Mouse (Mus musculus): Measurements from ENCODE around the gene Scoc. TPM values are rescaled to one million over a fixed set of nuclear protein-coding genes. Genes with fewer than 3 reads are reported as not detected.

The Scoc gene
- total RNA-seq, 2 experiments from 2014 or later: 46.5 to 46.8 TPM

- DNase-seq: no peak
- intact Hi-C loops (cut with DNase I): no loop called here
Measured at GRCm38 (mm10) chr8:83408496-83408895, 49.7 kb downstream of the Scoc start.

- intact Hi-C loops (cut with DNase I): no loop called here
- DNase-seq: no peak
Measured at GRCm38 (mm10) chr8:83406836-83407235, 51.4 kb downstream of the Scoc start.

GRCm38 (mm10) chr8:83405548-83405947 lies 52.6 kb downstream of the Scoc start:
- intact Hi-C loops (cut with DNase I): no loop called here
- DNase-seq: no peak

GRCm38 (mm10) chr8:83397726-83398125 lies 60.5 kb downstream of the Scoc start:
- intact Hi-C loops (cut with DNase I): no loop called here
- DNase-seq: no peak

GRCm38 (mm10) chr8:83396680-83397079 lies 61.5 kb downstream of the Scoc start:
- no peak for DNase-seq
- intact Hi-C loops (cut with DNase I): no loop called here

GRCm38 (mm10) chr8:83394325-83394724 lies 63.9 kb downstream of the Scoc start:
- DNase-seq: no peak
- intact Hi-C loops (cut with DNase I): no loop called here

GRCm38 (mm10) chr8:83392521-83392920 lies 65.7 kb downstream of the Scoc start:
- intact Hi-C loops (cut with DNase I): no loop called here
- DNase-seq: no peak

GRCm38 (mm10) chr8:83390006-83390701 lies 68.0 kb downstream of the Scoc start:
- intact Hi-C loops (cut with DNase I): no loop called here
- DNase-seq: no peak

- intact Hi-C loops (cut with DNase I): no loop called here
- DNase-seq: peak in 1 of 2 experiments; percentile 15
Measured at GRCm38 (mm10) chr8:83389316-83390005, 68.7 kb downstream of the Scoc start, which contains the start of gene Clgn. Gene Clgn, plus strand, starts transcription at chr8:83389867.

- no peak for DNase-seq
- intact Hi-C loops (cut with DNase I): no loop called here
Measured at GRCm38 (mm10) chr8:83382850-83383249, 75.3 kb downstream of the Scoc start.

- intact Hi-C loops (cut with DNase I): no loop called here
- no peak for DNase-seq
Measured at GRCm38 (mm10) chr8:83381016-83381415, 77.2 kb downstream of the Scoc start.

- no peak for DNase-seq
- intact Hi-C loops (cut with DNase I): no loop called here
Measured at GRCm38 (mm10) chr8:83380141-83380540, 78.0 kb downstream of the Scoc start.

Other genes starting within 250 kb of the Scoc start
- gene Ucp1, start 168.0 kb downstream of the Scoc start, total RNA-seq (2021): not detected
- 1 to 10 TPM; 6.2 to 6.4 TPM for gene Elmod2, start 125.9 kb downstream of the Scoc start, total RNA-seq (2021)
- gene Mgat4d, start 109.9 kb downstream of the Scoc start, total RNA-seq (2021): not detected
- gene Clgn, start 68.5 kb downstream of the Scoc start, total RNA-seq (2021): not detected
- not detected for gene Olfr370, start 77.4 kb upstream of the Scoc start, total RNA-seq (2021)
- 100 to 1,000 TPM; 328 to 346 TPM for gene Ndufb7, start 108.3 kb upstream of the Scoc start, total RNA-seq (2021)
- gene Tecr, start 149.6 kb upstream of the Scoc start, total RNA-seq (2021): 100 to 1,000 TPM; 431 to 564 TPM
- 1 to 10 TPM; 5.2 to 5.8 TPM for gene Dnajb1, start 149.8 kb upstream of the Scoc start, total RNA-seq (2021)
- gene Gipc1, start 194.3 kb upstream of the Scoc start, total RNA-seq (2021): 10 to 100 TPM; 16.7 to 17.8 TPM
- under 1 TPM; 0.10 to 0.12 TPM for gene Ptger1, start 208.3 kb upstream of the Scoc start, total RNA-seq (2021)
- gene Pkn1, start 240.8 kb upstream of the Scoc start, total RNA-seq (2021): 10 to 100 TPM; 30.6 to 33.7 TPM